Mouse (Mus musculus) bone marrow, adult 2 months (tissue): ENCODE results near the gene Wdr73. TPM values are rescaled to one million over a fixed set of nuclear protein-coding genes. Genes with fewer than 3 reads are reported as not detected.

ENCODE experiments used
- H3K27ac ChIP-seq: fragments of 200-500 bp; 2 replicates; pipeline ENCODE4 v1.5.1; 2012; ENCODE audit warnings: low read depth, mild to moderate bottlenecking, control low read depth, inconsistent platforms, low read length; ENCODE audit not compliant: control insufficient read depth, poor library complexity, insufficient read depth
- H3K4me1 ChIP-seq: fragments of 200-500 bp; 2 replicates; pipeline ENCODE4 v1.6.1; 2011; ENCODE audit warnings: low read length; ENCODE audit not compliant: control insufficient read depth, insufficient read depth
- H3K4me3 ChIP-seq: fragments of 200-500 bp; replicated peaks from 2 replicates; pipeline ENCODE3; 2011; ENCODE audit warnings: mild to moderate bottlenecking, low read depth, low read length, control low read depth; ENCODE audit not compliant: control insufficient read depth
- CTCF ChIP-seq: fragments of 200-500 bp; IDR thresholded peaks from 2 replicates; pipeline ENCODE4 v1.5.1; 2011; ENCODE audit warnings: low read length, control low read depth; ENCODE audit not compliant: control insufficient read depth, insufficient read depth
- POLR2A ChIP-seq: fragments of 200-500 bp; IDR thresholded peaks from 2 replicates; pipeline ENCODE4 v1.6.1; 2011; ENCODE audit warnings: low read depth, mild to moderate bottlenecking, control low read depth, low read length, borderline replicate concordance; ENCODE audit not compliant: control insufficient read depth
- WGBS: fragments of 180-500 bp; shearing (Covaris S2); methylation state at CpG from one replicate; pipeline ENCODE4 v1.1.7; 2018; 5-methylcytosine and 5-hydroxymethylcytosine counted together
- polyA plus RNA-seq: library from polyadenylated mRNA; stranded (reverse); fragments of >200 nt; gene quantifications from 2 replicates; pipeline ENCODE4 v1.2.4, GENCODE M21; 2011; ENCODE audit warnings: low replicate concordance; ENCODE audit not compliant: missing spikeins, insufficient read depth, insufficient read length

The Wdr73 gene
- polyA plus RNA-seq, 1 experiment: 12.8 TPM

GRCm38 (mm10) chr7:80845621-80846279, 55.3 kb downstream of the Wdr73 start:
- H3K4me3 ChIP-seq: peak overlapping the region; percentile 58
- 0 out of 2 replicates have a peak overlapping the region, but pooled peaks have one; percentile 30 for H3K27ac ChIP-seq
- TF ChIP-seq CTCF (no peak), POLR2A (no peak)

GRCm38 (mm10) chr7:80844691-80845090, 56.4 kb downstream of the Wdr73 start:
- TF ChIP-seq POLR2A (no peak), CTCF (no peak)
- no peaks in the 10 kb centered on the region; the same call in 1 of the 2 replicates for H3K4me1 ChIP-seq
- no peak overlapping the region for H3K27ac ChIP-seq
- WGBS: 93% methylated on average over 12 of the region's 12 CpGs
- no peak overlapping the region for H3K4me3 ChIP-seq

More at GRCm38 (mm10) chr7:80845621-80846279, 55.3 kb downstream of the Wdr73 start:
- WGBS: 57% methylated on average over 15 of the region's 15 CpGs
- H3K4me1 ChIP-seq: no peaks in the 10 kb centered on the region; the same call in 1 of the 2 replicates

- Histone ChIP-seq H3K4me1 (no peaks in the 10 kb centered on the region; the same call in 1 of the 2 replicates), H3K27ac (no peak overlapping the region), H3K4me3 (no peak overlapping the region)
- TF ChIP-seq CTCF (no peak), POLR2A (no peak)
- 84% methylated on average over 8 of the region's 8 CpGs for WGBS
These were observed 57.0 kb downstream of the Wdr73 start for GRCm38 (mm10) chr7:80843910-80844640.

- H3K4me1 ChIP-seq: no peaks in the 10 kb centered on the region; the same call in 1 of the 2 replicates
- WGBS: 75% methylated on average over 1 of the region's 1 CpGs
- no peak overlapping the region for H3K4me3 ChIP-seq
- no peak overlapping the region for H3K27ac ChIP-seq
- no peak for TF ChIP-seq POLR2A
- no peak for TF ChIP-seq CTCF
These were observed 57.9 kb downstream of the Wdr73 start for GRCm38 (mm10) chr7:80843176-80843575.

GRCm38 (mm10) chr7:80842132-80842531, 58.9 kb downstream of the Wdr73 start:
- TF ChIP-seq POLR2A: no peak
- no peaks in the 10 kb centered on the region; the same call in 1 of the 2 replicates for H3K4me1 ChIP-seq
- WGBS: 71% methylated on average over 5 of the region's 5 CpGs
- no peak overlapping the region for H3K4me3 ChIP-seq
- no peak overlapping the region for H3K27ac ChIP-seq

- H3K4me1 ChIP-seq: no peaks in the 10 kb centered on the region
- no peak overlapping the region for H3K27ac ChIP-seq
- no peak overlapping the region for H3K4me3 ChIP-seq
- TF ChIP-seq POLR2A (no peak), CTCF (no peak)
- WGBS: 58% methylated on average over 4 of the region's 4 CpGs
These were observed 60.1 kb downstream of the Wdr73 start for GRCm38 (mm10) chr7:80840937-80841336.

Other genes with a start within 250 kb of the Wdr73 start
- gene Crtc3, start 212.4 kb downstream of the Wdr73 start, polyA plus RNA-seq: 5.7 and 8.2 TPM in 2 replicates
- gene Iqgap1, start 75.3 kb downstream of the Wdr73 start, polyA plus RNA-seq: 29.4 and 62.3 TPM in 2 replicates
- gene Zscan2, start 40.3 kb downstream of the Wdr73 start, polyA plus RNA-seq: 1.9 and 6.1 TPM in 2 replicates
- gene Nmb, start 3.8 kb upstream of the Wdr73 start, polyA plus RNA-seq: 5.4 and 21.2 TPM in 2 replicates
- 44.5 and 47.9 TPM in 2 replicates for gene Sec11a, start 46.5 kb upstream of the Wdr73 start, polyA plus RNA-seq
- gene Zfp592, start 92.4 kb upstream of the Wdr73 start, polyA plus RNA-seq: 13.7 and 24.7 TPM in 2 replicates
- 0.22 TPM in 1 of 2 replicates, not detected in the other for gene Alpk3, start 156.3 kb upstream of the Wdr73 start, polyA plus RNA-seq
- gene Slc28a1, start 213.5 kb upstream of the Wdr73 start, polyA plus RNA-seq: 1.0 TPM in 1 of 2 replicates, not detected in the other